Mouse (Mus musculus) MEL (cell line): Measurements from ENCODE around the gene Tspan14.

Source experiments
- CHD1 ChIP-seq: IDR thresholded peaks from 2 replicates; pipeline ENCODE4 v1.6.1; 2012; ENCODE audit warnings: low read depth, mild to moderate bottlenecking, inconsistent platforms, low read length, improper control_type of control experiment
- CTCF ChIP-seq, 3 experiments: IDR thresholded peaks in 2 of 3; conservative IDR thresholded peaks in 1 of 3; 2 replicates each; pipeline ENCODE4 v1.5.1; 2011 to 2012; ENCODE audit warnings: low read length in 3 of 3, low read depth in 2 of 3, mild to moderate bottlenecking in 2 of 3, improper control_type of control experiment in 1 of 3, inconsistent platforms in 1 of 3, mixed read lengths in 1 of 3, moderate library complexity in 1 of 3; ENCODE audit not compliant: control insufficient read depth in 1 of 3, insufficient read depth in 1 of 3, poor library complexity in 1 of 3, severe bottlenecking in 1 of 3
- EP300 ChIP-seq, 2 experiments: IDR thresholded peaks; 2 replicates each; pipeline ENCODE4 v1.6.1; 2011; ENCODE audit warnings: improper control_type of control experiment in 2 of 2, low read length in 2 of 2, low read depth in 1 of 2, mild to moderate bottlenecking in 1 of 2
- GABPA ChIP-seq: IDR thresholded peaks from 2 replicates; pipeline ENCODE4 v1.6.1; 2012; ENCODE audit warnings: low read depth, mild to moderate bottlenecking, inconsistent platforms, low read length, improper control_type of control experiment, moderate library complexity
- HCFC1 ChIP-seq: IDR thresholded peaks from 2 replicates; pipeline ENCODE4 v1.6.1; 2012; ENCODE audit warnings: low read depth, mild to moderate bottlenecking, inconsistent platforms, low read length, improper control_type of control experiment, moderate library complexity
- MAZ ChIP-seq: IDR thresholded peaks from 2 replicates; pipeline ENCODE4 v1.6.1; 2012; ENCODE audit warnings: low read depth, mild to moderate bottlenecking, inconsistent platforms, low read length, improper control_type of control experiment
- POLR2A ChIP-seq, 2 experiments: IDR thresholded peaks; 2 replicates each; pipeline ENCODE4 v1.6.1; 2011 to 2012; ENCODE audit warnings: low read length in 2 of 2, mild to moderate bottlenecking in 2 of 2, control low read depth in 1 of 2, improper control_type of control experiment in 1 of 2, low read depth in 1 of 2, moderate library complexity in 1 of 2; ENCODE audit not compliant: control insufficient read depth in 1 of 2, insufficient read depth in 1 of 2, poor library complexity in 1 of 2
- RCOR1 ChIP-seq: IDR thresholded peaks from 2 replicates; pipeline ENCODE4 v1.6.1; 2012; ENCODE audit warnings: low read depth, mild to moderate bottlenecking, inconsistent platforms, low read length, improper control_type of control experiment
- ZMIZ1 ChIP-seq: IDR thresholded peaks from 2 replicates; pipeline ENCODE4 v1.6.1; 2012; ENCODE audit warnings: low read depth, mild to moderate bottlenecking, inconsistent platforms, low read length, improper control_type of control experiment, moderate library complexity

DNA sequence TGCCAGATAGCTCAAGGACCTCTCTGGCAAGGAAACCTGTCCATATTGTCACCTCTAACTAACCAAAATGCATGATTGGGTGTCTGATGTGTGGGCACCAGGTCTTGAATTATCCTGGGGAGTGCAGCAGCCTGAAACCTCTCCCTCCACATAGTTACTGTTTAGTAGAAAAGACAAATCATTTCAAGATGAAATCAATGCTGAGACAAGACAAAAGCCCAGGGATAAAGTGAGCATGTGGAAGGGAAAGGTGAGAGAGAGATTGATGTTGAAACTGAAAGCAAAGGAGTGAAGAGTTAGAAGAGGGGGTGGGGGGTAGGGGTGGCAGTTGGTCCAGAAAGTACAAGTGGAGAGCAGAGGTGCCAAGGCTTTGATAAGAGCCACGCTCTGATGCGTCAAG, 1.4 kb upstream of the Tspan14 start:
- TF ChIP-seq RCOR1 = no peak
- TF ChIP-seq HCFC1 = no peak
- no peak for TF ChIP-seq EP300 (IDR thresholded peaks at IDR 0.05; ENCODE audit: low read depth in 1 of 2, low read length in 2 of 2)
- TF ChIP-seq ZMIZ1 = no peak
- TF ChIP-seq GABPA = no peak
- TF ChIP-seq POLR2A (IDR thresholded peaks at IDR 0.05; ENCODE audit: control insufficient read depth in 1 of 2, insufficient read depth in 1 of 2, low read depth in 1 of 2, low read length in 2 of 2, poor library complexity in 1 of 2) = no peak
- no peak for TF ChIP-seq CTCF (IDR thresholded peaks at IDR 0.05 in 2 of 3, conservative IDR thresholded peaks at IDR 0.05 in 1 of 3; ENCODE audit: control insufficient read depth in 1 of 3, insufficient read depth in 1 of 3, low read depth in 2 of 3, low read length in 3 of 3, poor library complexity in 1 of 3, severe bottlenecking in 1 of 3)
- TF ChIP-seq MAZ = no peak
- no peak for TF ChIP-seq CHD1
